Mouse (Mus musculus): ENCODE data around the gene Aldh2. TPM values are rescaled to one million over a fixed set of nuclear protein-coding genes. Genes with fewer than 3 reads are reported as not detected.

Gene Aldh2
- polyA plus RNA-seq, 2 experiments from 2014 or later, result 7.1 to 11.2 TPM

GRCm38 (mm10) chr5:121594714-121595313 is 1.2 kb upstream of the Aldh2 start:
- no peak for ATAC-seq

GRCm38 (mm10) chr5:121592816-121593407 is 712 bp downstream of the Aldh2 start:
- ATAC-seq, result no peak

GRCm38 (mm10) chr5:121592064-121592815 is 1.4 kb downstream of the Aldh2 start:
- ATAC-seq, result no peak

- no peak for ATAC-seq
Measured at GRCm38 (mm10) chr5:121591417-121592063, 2.1 kb downstream of the Aldh2 start.

DNA sequence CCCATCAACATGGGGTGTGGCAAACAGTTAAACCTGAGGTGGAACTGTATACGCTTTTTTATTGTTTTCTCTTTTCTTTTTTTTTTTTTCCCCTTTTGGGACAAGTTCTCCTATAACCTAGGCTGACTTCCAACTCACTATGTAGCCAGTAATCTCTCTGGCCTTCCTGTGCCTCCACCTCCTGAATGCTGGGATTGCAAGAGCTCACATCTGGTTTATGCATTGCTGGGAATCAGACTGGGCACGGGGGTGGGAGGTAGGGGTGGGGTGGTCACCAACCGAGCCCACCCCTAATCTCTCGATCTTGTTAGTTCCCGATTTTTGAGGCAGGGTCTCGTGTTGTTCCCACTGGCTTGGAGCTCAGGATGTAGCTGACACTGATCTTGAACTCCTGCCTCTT is 3.7 kb downstream of the Aldh2 start:
- no peak for ATAC-seq

GRCm38 (mm10) chr5:121586400-121587039 is 7.1 kb downstream of the Aldh2 start:
- ATAC-seq, result peak; percentile 28

DNA sequence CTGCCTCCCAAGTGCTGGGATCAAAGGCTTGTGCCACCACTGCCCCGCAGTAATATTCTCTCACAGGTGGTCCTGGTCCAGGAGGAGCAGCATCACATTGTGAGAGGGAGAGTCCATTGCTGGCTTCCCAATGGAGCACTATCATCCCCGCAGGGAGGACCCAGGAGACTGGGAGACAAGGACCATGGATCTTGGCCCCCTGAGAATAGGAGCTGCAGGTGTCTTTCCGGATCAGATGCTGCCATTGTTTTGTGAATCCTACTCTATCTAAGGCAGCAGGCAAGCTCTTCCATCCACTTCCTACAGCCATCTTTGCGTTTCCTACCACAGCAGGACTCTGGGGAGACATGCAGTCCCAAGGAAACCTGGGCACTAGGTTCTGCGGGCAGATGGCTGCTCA is 7.9 kb downstream of the Aldh2 start:
- no peak for ATAC-seq

GRCm38 (mm10) chr5:121585005-121585404 is 8.6 kb downstream of the Aldh2 start:
- ATAC-seq, result no peak

DNA sequence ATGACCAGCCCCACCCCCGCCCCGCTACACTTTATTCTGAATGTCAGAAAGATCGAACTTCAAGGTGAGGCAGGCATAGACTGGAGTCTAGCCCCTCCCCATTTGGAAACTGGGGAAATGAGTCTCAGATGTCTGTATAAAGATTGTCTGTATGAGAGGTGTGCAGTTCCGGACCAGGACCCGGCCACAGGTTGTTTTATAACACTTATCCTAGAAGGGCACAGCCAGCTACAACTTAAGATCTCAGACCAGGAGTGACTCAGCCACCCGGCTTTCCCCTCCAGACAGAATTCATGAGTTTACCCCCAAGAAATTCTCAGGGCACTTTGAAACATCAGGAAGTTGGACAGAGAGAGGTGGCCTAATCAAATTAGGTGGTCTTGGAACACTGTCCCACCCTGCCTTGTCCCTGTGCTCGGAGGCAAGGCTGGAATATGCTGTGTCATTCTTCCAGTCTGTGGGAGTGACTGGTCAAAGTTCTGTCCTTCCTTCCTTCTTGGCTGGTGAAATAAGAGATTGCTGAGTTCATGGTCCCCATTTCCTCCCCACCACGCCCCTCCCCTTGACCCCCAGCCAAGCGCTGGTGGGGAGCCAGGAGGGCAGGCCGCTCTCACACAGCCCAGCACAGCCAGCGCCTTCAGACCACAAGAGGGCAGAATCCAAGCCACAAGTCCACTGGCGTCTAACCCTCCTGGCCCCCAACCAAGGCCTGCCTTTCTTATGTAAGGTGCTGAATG is 9.7 kb downstream of the Aldh2 start:
- ATAC-seq, result no peak

DNA sequence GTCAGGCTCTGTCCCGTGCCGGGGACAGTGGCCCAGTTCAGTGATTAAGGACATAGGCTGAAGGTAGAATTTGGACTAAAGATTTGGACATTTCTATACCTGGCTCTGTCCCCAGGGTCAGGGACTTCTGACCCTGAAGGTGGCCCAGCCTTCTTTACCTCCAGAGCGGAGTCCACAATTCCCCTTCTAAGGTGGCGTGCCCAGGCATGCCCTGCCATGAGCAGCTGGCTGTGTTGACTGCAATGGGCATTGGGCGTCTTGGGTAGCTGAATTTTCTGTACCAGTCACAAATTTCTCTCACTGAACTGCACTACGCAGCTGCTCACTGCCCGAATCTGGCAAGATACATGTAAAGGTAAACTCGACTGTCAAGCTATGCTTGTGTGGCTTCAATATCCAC is 11.7 kb downstream of the Aldh2 start:
- no peak for ATAC-seq

- ATAC-seq, result no peak
Measured at GRCm38 (mm10) chr5:121576927-121577488, 16.6 kb downstream of the Aldh2 start.

DNA sequence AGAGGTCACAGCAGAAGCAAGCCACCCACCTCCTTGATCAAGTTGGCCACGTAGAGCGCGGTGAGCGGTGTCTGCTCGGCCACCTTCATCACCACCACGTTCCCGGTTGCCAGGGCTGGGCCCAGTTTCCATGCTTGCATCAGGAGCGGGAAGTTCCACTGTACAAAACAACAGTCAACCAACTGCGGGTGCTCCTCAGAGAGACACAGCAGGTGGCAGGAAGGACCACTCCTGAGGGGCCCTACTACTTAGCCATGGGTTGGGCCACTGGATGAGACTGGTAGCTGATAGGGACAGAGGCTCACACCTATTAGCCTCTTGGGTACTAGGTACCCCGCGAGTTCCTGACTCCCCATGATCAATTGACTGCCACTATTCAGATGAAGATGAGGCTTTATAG is 17.8 kb downstream of the Aldh2 start:
- no peak for ATAC-seq

DNA sequence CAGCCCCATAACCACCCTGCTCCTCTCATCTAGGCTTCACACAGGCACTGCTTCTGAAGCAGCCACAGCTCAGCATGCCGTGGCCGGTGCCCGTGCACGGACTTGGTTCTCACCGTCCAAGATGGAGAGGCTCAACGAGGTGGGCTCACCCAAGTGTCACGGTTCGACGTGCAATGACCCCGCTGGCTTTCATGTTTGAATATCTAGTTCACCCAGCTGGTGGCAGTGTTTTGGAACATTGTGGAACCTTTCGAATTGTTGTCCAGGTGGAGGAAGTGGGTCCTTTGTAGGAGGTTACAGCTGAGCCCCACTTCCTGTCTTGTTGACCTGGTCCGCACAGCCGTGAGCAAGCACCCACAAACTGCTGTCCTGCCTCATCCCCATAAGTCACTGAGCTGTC is 19.5 kb downstream of the Aldh2 start:
- no peak for ATAC-seq

DNA sequence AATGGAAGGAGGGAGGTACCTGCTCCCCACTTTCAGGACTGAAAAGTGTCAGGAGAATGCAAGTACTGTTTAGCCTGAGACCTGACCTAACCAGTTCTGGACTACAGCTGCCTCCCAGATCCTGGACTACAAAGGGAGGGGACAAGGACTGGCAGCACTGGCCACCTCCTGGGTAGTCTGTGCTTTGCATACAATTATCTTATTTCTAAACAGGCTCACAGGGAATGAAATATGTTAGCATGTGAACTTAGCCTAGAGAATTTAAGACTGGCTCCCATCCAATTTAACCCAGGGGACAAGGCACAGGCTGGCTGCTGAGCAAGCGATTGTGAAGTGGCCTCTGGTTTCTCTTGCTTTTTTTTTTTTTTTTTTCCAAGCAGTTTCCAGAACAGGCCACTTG is 22.8 kb downstream of the Aldh2 start:
- ATAC-seq, result no peak

DNA sequence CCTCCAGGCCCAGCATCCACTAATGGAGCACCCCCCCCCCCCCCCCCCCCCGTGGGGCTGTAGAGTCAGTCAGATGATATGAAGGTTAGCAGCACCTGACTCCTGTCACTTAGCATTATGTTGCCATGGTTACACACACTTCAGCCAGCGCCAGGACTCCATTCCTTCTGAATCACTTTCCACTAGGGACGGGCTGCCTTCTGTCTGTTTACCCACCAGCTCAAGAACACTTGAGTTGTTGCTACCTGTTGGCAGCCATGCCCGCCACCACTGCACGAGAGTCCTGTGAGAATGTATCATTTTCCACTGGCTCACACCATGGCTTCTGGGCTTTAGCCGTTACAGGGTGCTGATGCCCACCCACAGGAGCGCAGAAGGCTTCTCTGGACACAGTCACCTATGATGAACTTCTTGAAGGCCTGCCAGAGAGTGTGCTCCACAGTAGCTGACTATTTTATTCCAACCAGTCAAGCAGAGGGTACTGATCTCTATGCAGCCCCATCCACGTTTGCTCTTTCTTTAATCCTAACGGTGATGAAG is 23.7 kb downstream of the Aldh2 start:
- no peak for ATAC-seq

GRCm38 (mm10) chr5:121566035-121566681 is 27.5 kb downstream of the Aldh2 start:
- no peak for ATAC-seq

- ATAC-seq, result peak; percentile 71
Measured at GRCm38 (mm10) chr5:121564468-121564895, 29.1 kb downstream of the Aldh2 start.

DNA sequence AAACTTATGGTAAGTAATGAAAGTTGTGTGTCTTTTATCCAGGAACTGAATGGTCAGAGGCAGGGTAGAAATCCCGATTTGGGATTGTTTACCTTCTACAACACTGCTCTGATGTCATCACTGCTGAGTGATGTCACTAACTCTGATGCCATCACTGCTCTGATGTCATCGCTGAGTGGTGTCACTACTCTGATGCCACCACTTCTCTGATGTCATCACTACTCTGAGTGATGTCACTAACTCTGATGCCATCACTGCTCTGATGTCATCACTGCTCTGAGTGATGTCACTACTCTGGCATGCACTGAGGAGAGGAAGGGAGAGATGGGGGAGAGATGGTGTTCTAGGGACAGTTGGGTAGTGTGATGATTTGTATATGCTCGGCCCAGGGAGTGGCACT is 31.2 kb downstream of the Aldh2 start:
- no peak for ATAC-seq

DNA sequence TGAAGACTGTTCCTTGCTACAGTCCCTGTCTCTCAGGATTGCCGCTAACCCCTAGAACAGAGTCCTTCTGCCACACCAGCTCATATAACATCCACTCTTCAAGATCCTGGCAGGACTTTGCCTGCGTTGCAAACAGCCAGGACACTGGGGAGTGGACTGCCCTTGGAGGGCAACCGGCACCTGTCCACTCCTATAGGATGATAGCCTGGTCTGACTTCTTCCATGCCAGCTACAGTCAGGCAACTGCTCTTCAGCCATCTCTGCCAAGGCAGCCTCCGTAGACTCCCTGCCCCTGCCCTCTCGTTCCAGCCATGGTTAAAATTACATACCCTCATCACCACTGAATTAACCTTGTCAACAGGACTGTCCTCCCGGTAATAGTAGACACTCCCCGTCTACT is 44.4 kb downstream of the Aldh2 start:
- no peak for ATAC-seq

DNA sequence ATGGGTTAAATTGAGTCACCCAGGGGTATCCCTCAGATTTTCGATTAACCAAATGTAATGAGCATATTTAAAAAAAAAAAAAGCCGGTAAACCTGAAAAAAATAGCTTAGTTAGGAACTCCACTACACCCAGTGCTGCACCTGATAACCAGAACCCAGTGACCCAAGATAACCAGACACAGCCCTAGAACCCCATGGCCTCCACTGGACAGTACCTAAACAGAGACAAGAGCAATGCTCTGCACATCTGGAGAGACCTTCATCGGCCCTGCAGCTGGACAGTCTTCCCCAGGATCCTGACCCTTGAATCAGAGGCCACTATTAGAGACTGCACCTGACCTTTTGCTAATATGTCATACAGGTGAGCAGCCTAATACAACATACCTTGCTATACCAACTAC is 46.5 kb downstream of the Aldh2 start:
- ATAC-seq, result no peak

GRCm38 (mm10) chr5:121546530-121546895 is 47.1 kb downstream of the Aldh2 start:
- ATAC-seq, result no peak
